Mouse (Mus musculus) thymus, adult 2 months (tissue): ENCODE data around the gene Hmgb2. TPM values are rescaled to one million over a fixed set of nuclear protein-coding genes. Genes with fewer than 3 reads are reported as not detected.
A peak's percentile ranks its signal among the peaks of the same experiment; 100 is the strongest.

Experiments used
- DNase-seq: peaks from one replicate; pipeline ENCODE4 v3.0.0; 2021
- H3K27ac ChIP-seq: fragments of 200-500 bp; 2 replicates; pipeline ENCODE4 v1.5.1; 2012; ENCODE audit warnings: low read length, control low read depth; ENCODE audit not compliant: control insufficient read depth, insufficient read depth
- H3K27me3 ChIP-seq: fragments of 200-500 bp; 2 replicates; pipeline ENCODE4 v1.6.1; 2012; ENCODE audit warnings: mild to moderate bottlenecking, low read length, moderate library complexity, mixed read lengths; ENCODE audit not compliant: control insufficient read depth, insufficient read depth
- H3K36me3 ChIP-seq: fragments of 200-500 bp; 2 replicates; pipeline ENCODE4 v1.6.1; 2012; ENCODE audit warnings: mild to moderate bottlenecking, low read length, moderate library complexity; ENCODE audit not compliant: control insufficient read depth, insufficient read depth
- H3K4me1 ChIP-seq: fragments of 200-500 bp; replicated peaks from 2 replicates; pipeline ENCODE4 v1.6.1; 2012; ENCODE audit warnings: low read length; ENCODE audit not compliant: control insufficient read depth, insufficient read depth
- H3K4me3 ChIP-seq: fragments of 200-500 bp; 2 replicates; pipeline ENCODE4 v1.5.1; 2012; ENCODE audit warnings: mild to moderate bottlenecking, low read length, control low read depth, moderate library complexity; ENCODE audit not compliant: control insufficient read depth, insufficient read depth
- CTCF ChIP-seq: fragments of 200-500 bp; IDR thresholded peaks from 2 replicates; pipeline ENCODE4 v1.5.1; 2012; ENCODE audit warnings: mild to moderate bottlenecking, control low read depth, low read length, moderate library complexity, borderline replicate concordance; ENCODE audit not compliant: control insufficient read depth, poor library complexity, insufficient read depth; ENCODE audit errors: extremely low read depth
- POLR2A ChIP-seq: fragments of 200-500 bp; IDR thresholded peaks from 2 replicates; pipeline ENCODE4 v1.6.1; 2012; ENCODE audit warnings: mild to moderate bottlenecking, low read length, control low read depth, moderate library complexity; ENCODE audit not compliant: control insufficient read depth, poor library complexity, insufficient read depth; ENCODE audit errors: extremely low read depth
- WGBS: fragments of 180-500 bp; shearing (Covaris S2); methylation state at CpG from one replicate; pipeline ENCODE4 v1.1.7; 2018; 5-methylcytosine and 5-hydroxymethylcytosine counted together
- polyA plus RNA-seq: library from polyadenylated mRNA; depleted of rRNA; stranded (reverse); fragments of >200 nt; gene quantifications from 2 replicates; pipeline ENCODE4 v1.2.3, GENCODE M21; 2012; rRNA removed

The Hmgb2 gene
- 64.0 and 93.8 TPM in 2 replicates for polyA plus RNA-seq

GRCm38 (mm10) chr8:57511316-57512118 is at the start of gene Hmgb2:
TSS of gene Hmgb2 (plus strand) at chr8:57511907.
- peak; percentile 100 for DNase-seq
- peaks cover 3% of the 10 kb centered on the region for H3K4me1 ChIP-seq
- WGBS, result 1% methylated on average over 63 of the region's 63 CpGs
- H3K27ac ChIP-seq, result peak within 1 kb of the TSS; percentile 93
- H3K27me3 ChIP-seq, result no peaks in the 10 kb centered on the region
- TF ChIP-seq CTCF, result 0 out of 2 replicates have a peak, but pooled peaks have one; percentile 13
- peak; percentile 95 for TF ChIP-seq POLR2A
- peaks cover 22% of the 10 kb centered on the region for H3K36me3 ChIP-seq
- H3K4me3 ChIP-seq, result peak within 1 kb of the TSS; percentile 91

GRCm38 (mm10) chr8:57462839-57463238 is 48.9 kb upstream of the Hmgb2 start:
- H3K4me3 ChIP-seq, result no peak overlapping the region
- no peak overlapping the region for H3K27ac ChIP-seq
- no peak for DNase-seq
- no peaks in the 10 kb centered on the region for H3K36me3 ChIP-seq
- no peaks in the 10 kb centered on the region for H3K4me1 ChIP-seq
- TF ChIP-seq CTCF, result no peak
- H3K27me3 ChIP-seq, result no peaks in the 10 kb centered on the region
- WGBS, result 7% methylated on average over 1 of the region's 1 CpGs

- TF ChIP-seq CTCF, result no peak
- no peak for TF ChIP-seq POLR2A
- DNase-seq, result no peak
- 89% methylated on average over 3 of the region's 3 CpGs for WGBS
- Histone ChIP-seq H3K36me3 (no peaks in the 10 kb centered on the region), H3K27ac (no peak overlapping the region), H3K27me3 (no peaks in the 10 kb centered on the region), H3K4me3 (no peak overlapping the region), H3K4me1 (no peaks in the 10 kb centered on the region)
Measured at GRCm38 (mm10) chr8:57463757-57464156, 48.0 kb upstream of the Hmgb2 start.

GRCm38 (mm10) chr8:57468624-57469023 is 43.1 kb upstream of the Hmgb2 start:
- DNase-seq, result no peak

GRCm38 (mm10) chr8:57470863-57471262 is 40.8 kb upstream of the Hmgb2 start:
- no peak overlapping the region for H3K4me3 ChIP-seq
- no peaks in the 10 kb centered on the region for H3K4me1 ChIP-seq
- 97% methylated on average over 5 of the region's 5 CpGs for WGBS
- H3K36me3 ChIP-seq, result no peaks in the 10 kb centered on the region
- H3K27me3 ChIP-seq, result no peaks in the 10 kb centered on the region
- no peak for DNase-seq
- TF ChIP-seq POLR2A (no peak), CTCF (no peak)
- H3K27ac ChIP-seq, result no peak overlapping the region

More at GRCm38 (mm10) chr8:57468624-57469023, 43.1 kb upstream of the Hmgb2 start:
- TF ChIP-seq CTCF, result no peak
- no peak for TF ChIP-seq POLR2A
- Histone ChIP-seq H3K4me1 (no peaks in the 10 kb centered on the region), H3K4me3 (no peak overlapping the region), H3K27me3 (no peaks in the 10 kb centered on the region), H3K27ac (no peak overlapping the region), H3K36me3 (no peaks in the 10 kb centered on the region)
- WGBS, result 40% methylated on average over 5 of the region's 5 CpGs

GRCm38 (mm10) chr8:57473751-57474150 is 38.0 kb upstream of the Hmgb2 start:
- WGBS, result 95% methylated on average over 6 of the region's 6 CpGs
- no peak for DNase-seq

More at GRCm38 (mm10) chr8:57473751-57474150, 38.0 kb upstream of the Hmgb2 start:
- no peaks in the 10 kb centered on the region; the same call in 1 of the 2 replicates for H3K4me1 ChIP-seq
- no peaks in the 10 kb centered on the region for H3K36me3 ChIP-seq
- no peak overlapping the region for H3K27ac ChIP-seq
- TF ChIP-seq POLR2A (no peak), CTCF (no peak)
- H3K27me3 ChIP-seq, result no peaks in the 10 kb centered on the region
- no peak overlapping the region for H3K4me3 ChIP-seq
